ENCODE assay signal across 20 mouse cellular contexts in genomic region chr7:45723781-45724180, GRCm38 (mm10). TPM values are rescaled to one million over a fixed set of nuclear protein-coding genes. Genes with fewer than 3 reads are reported as not detected.
DNase-seq lines count a peak whose midpoint lies in the region; ATAC-seq lines count a peak whose summit lies in the region.
"Had no signal": no experiment of that assay in that cellular context is flagged by ENCODE, and none has a peak within 500 bp of the region (broad histone marks: within the 10 kb centered on the region; RNA-seq: fewer than 3 reads in every experiment).

No protein-coding gene starts in this region.

- no peaks in the 10 kb centered on the region for H3K9me3 ChIP-seq in heart, embryonic 12.5 days (replicated peaks)
- H3K9me3 ChIP-seq: embryonic facial prominence, embryonic 13.5 days; embryonic facial prominence, embryonic 15.5 days; forebrain, embryonic 10.5 days; forebrain, embryonic 13.5 days had no signal

- H3K4me2 ChIP-seq in heart, embryonic 12.5 days = no peak overlapping the region
- H3K4me2 ChIP-seq: embryonic facial prominence, embryonic 13.5 days; embryonic facial prominence, embryonic 15.5 days; forebrain, embryonic 13.5 days had no signal

- no peak for ATAC-seq in heart, embryonic 12.5 days (ENCODE audit: insufficient number of reproducible peaks, low FRiP score)
- ATAC-seq: forebrain, embryonic 13.5 days; forebrain, embryonic 16.5 days had no signal

- no peak overlapping the region for H3K4me3 ChIP-seq in heart, embryonic 12.5 days
- H3K4me3 ChIP-seq: embryonic facial prominence, embryonic 13.5 days; embryonic facial prominence, embryonic 15.5 days; erythroblast, embryonic 14.5 days; forebrain, embryonic 10.5 days; forebrain, embryonic 13.5 days had no signal

- H3K36me3 ChIP-seq in heart, embryonic 12.5 days = peaks cover 80% of the 10 kb centered on the region

- peaks cover 15% of the 10 kb centered on the region for H3K4me1 ChIP-seq in heart, embryonic 12.5 days (replicated peaks)

- WGBS in heart, embryonic 12.5 days = 91% methylated on average over 14 of the region's 14 CpGs

- no peak overlapping the region for H3K9ac ChIP-seq in heart, embryonic 12.5 days
- H3K9ac ChIP-seq: embryonic facial prominence, embryonic 13.5 days; embryonic facial prominence, embryonic 15.5 days had no signal

- peak; percentile 24 for DNase-seq in cerebellum, adult 9-10 months
- DNase-seq in cerebellum, postnatal 10 days = no peak
- peak; percentile 92 for DNase-seq in heart, adult 11 months
- DNase-seq: adrenal gland, adult 2 months; adrenal gland, postnatal 10 days; adrenal gland, postnatal 25 days; cerebellum, adult 11 months; cerebellum, adult 2 months; cerebellum, postnatal 25 days; embryo, embryonic 11 days had no signal

- no peak overlapping the region for H3K27ac ChIP-seq in heart, embryonic 12.5 days (ENCODE audit: poor library complexity, severe bottlenecking)
- H3K27ac ChIP-seq: embryonic facial prominence, embryonic 13.5 days; embryonic facial prominence, embryonic 15.5 days; forebrain, embryonic 10.5 days; forebrain, embryonic 13.5 days had no signal

- H3K27me3 ChIP-seq in heart, embryonic 12.5 days (replicated peaks) = no peaks in the 10 kb centered on the region
- H3K27me3 ChIP-seq: embryonic facial prominence, embryonic 13.5 days; embryonic facial prominence, embryonic 15.5 days; forebrain, embryonic 13.5 days had no signal

RNA-seq across cellular contexts. Expression of gene Spaca4, which starts 1.8 kb away (rescaled TPM):
- not detected in 2 replicates for polyA plus RNA-seq in heart, embryonic 12.5 days (2016; fragmentation: Nextera tagmentation; extraction: Ambion mirVana)
- polyA plus RNA-seq: adrenal gland, adult 2 months; brain, embryonic 14.5 days; cerebellum, adult 2 months; embryonic facial prominence, embryonic 11.5 days; embryonic facial prominence, embryonic 13.5 days; erythroblast, embryonic 14.5 days; forebrain, embryonic 13.5 days; forebrain, embryonic 16.5 days; frontal cortex, adult 2 months had no signal

RNA-seq across cellular contexts. Expression of gene Fam83e, which starts 2.8 kb away (rescaled TPM):
- 0.29 and 0.33 TPM in 2 replicates for polyA plus RNA-seq in heart, embryonic 12.5 days (2016; fragmentation: Nextera tagmentation; extraction: Ambion mirVana)

RNA-seq across cellular contexts. Expression of gene Sphk2, which starts 6.0 kb away (rescaled TPM):
- 18.5 and 20.0 TPM in 2 replicates for polyA plus RNA-seq in heart, embryonic 12.5 days (2016; fragmentation: Nextera tagmentation; extraction: Ambion mirVana)

RNA-seq across cellular contexts. Expression of gene Rpl18, which starts 8.5 kb away (rescaled TPM):
- polyA plus RNA-seq in heart, embryonic 12.5 days (2016; fragmentation: Nextera tagmentation; extraction: Ambion mirVana) = 603 and 625 TPM in 2 replicates

RNA-seq across cellular contexts. Expression of gene Dbp, which starts 18.9 kb away (rescaled TPM):
- 4.1 and 5.3 TPM in 2 replicates for polyA plus RNA-seq in heart, embryonic 12.5 days (2016; fragmentation: Nextera tagmentation; extraction: Ambion mirVana)

Comparison
In these comparisons a context has a peak if more than half of its experiments do, and no peak if none do; other contexts are left out.
1. DNase-seq: peak in cerebellum, adult 9-10 months (single experiment) and heart, adult 11 months (single experiment); none in cerebellum, postnatal 10 days (0 of 2).